Mouse (Mus musculus): ENCODE data around the gene Miga1.

Miga1 gene

DNA sequence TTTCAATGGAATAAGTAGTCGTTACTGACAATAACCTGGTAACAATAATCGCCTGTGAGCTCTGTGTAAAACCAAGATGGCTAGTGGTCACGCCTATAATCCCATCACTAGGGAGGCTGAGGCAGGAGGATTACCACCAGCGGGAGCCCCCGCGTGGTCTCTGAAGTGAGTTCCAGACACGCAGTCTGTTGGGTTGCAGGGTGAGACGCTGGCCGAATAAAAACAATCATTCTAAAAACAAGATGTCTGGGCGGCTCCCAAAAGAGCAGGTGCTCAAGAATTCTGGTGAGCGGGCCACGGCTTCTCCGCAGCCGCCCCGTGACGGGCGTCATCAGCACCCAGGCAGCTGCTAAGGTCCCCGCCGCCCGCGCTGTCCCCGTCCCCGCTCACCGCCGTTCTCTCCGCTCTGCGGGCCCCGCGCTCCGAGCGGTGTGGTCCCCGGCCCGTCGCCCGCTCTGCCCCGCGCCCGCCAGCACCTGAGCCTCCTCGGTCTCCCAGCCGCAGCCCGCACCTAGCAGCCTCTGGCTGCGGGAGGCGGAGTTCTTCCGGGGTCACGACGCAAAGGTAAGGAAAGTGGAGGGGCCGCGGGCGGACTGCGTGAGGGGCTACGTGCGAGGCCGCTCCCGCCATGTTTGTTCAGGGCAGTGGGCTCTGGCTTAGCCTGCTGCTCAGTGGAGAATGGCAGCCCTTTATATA, at the start of gene Miga1:
TSS of gene Miga1 (minus strand) at position 546 of the 696 bp plus-strand sequence.
- peak; percentile 67 for DNase-seq

GRCm38 (mm10) chr3:152384106-152384505, 43.9 kb upstream of the Miga1 start:
- no peak for DNase-seq

GRCm38 (mm10) chr3:152376063-152376462, 35.9 kb upstream of the Miga1 start:
- no peak for DNase-seq

DNA sequence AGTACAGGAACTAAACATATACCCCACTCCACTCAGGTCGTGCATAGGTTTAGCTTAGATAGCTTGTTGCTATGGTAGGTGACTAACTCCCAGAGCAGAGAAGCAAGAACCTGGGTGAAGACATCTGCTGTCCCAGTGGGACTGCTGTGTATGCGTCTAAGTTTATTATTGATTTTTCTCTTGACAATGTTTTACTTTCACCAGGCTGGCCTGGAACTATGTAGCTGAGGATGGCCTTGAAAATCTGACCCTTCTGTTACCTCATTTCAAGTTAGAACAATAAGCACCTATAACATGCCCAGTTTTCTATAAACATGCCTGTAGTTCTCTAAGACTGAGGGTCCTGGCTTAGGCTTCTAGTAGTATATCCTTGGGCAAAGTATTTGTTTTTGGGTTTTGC, 24.0 kb upstream of the Miga1 start:
- no peak for DNase-seq

- DNase-seq = no peak
Measured at GRCm38 (mm10) chr3:152359151-152359550, 18.9 kb upstream of the Miga1 start.

- DNase-seq = no peak
Measured at GRCm38 (mm10) chr3:152356751-152357150, 16.5 kb upstream of the Miga1 start.

- peak; percentile 81 for DNase-seq
Measured at GRCm38 (mm10) chr3:152355361-152355760, 15.2 kb upstream of the Miga1 start.

DNA sequence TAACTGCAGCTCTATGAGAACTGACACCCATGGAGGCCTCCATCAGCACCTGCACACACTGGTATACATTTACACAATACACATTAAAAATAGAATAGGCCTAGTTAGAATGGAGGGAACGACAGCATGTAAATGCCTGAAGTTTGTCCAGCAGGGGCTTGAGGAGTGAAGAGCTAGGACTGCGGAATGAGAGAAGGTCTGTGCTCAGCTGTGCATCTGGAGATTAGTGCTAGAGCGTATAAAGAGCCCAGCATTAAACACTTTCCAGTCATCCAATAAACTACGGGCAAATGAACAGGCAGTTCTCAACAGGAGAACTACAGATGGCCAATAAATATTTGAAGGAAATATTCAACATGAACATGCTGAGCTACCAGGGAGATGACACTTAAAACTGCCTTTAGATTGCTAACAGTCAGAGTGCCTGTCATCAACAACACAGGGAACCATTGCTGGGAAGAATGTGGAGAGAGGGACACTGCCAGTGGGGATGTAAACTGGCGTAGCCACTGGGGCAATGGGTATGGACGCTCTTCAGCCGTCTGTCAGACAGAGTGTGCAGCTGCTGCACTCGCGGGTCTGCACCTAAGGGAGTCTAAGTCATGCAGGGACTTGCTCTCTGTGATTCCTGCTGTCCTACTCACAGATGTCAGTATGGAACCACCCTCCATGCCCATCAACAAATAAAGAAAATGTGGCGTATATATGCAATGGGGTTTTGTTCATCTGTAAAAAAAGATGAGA, 13.4 kb upstream of the Miga1 start:
- no peak for DNase-seq

GRCm38 (mm10) chr3:152352289-152352688, 12.1 kb upstream of the Miga1 start:
- DNase-seq = no peak

- DNase-seq = no peak
Measured at GRCm38 (mm10) chr3:152350966-152351365, 10.8 kb upstream of the Miga1 start.

GRCm38 (mm10) chr3:152350431-152350830, 10.2 kb upstream of the Miga1 start:
- DNase-seq = no peak

DNA sequence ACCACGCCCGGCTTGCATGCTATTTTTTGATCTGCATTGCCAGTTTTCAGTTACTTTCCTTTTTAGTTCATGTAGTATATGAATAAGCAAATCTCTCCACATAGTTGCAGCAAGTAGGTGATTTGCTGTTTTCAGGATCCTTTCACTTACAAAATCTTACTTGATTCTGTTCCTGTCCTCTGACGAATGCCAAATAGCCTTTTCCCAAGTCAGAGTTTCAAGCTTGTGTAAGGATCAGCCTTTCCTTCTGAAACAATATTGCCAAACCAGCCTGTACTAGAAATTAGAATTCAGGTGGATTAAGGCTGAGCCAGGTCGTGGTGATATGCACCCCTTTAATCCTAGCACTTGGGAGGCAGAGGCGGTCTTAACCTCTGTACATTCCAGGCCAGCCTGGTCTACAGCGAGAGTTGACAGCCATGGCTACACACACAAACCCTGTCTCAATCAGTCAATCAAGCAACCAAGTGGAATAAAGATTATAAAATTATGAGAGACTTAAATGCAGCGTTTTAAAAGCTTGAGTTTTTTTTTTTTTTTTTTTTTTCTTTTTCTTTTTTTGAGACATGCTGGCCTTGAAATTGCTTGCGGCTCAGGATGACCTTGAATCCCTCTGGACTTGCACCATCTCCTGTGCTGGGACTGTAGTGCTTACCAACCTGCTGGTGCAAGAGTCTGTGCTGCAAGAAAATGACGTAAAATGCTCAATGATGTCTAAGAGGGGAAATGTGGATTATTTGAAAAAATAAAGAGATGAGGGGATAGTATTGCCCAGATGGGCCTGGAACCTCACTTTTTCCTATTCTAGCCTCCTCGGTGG, 8.0 kb upstream of the Miga1 start:
- DNase-seq = no peak

DNA sequence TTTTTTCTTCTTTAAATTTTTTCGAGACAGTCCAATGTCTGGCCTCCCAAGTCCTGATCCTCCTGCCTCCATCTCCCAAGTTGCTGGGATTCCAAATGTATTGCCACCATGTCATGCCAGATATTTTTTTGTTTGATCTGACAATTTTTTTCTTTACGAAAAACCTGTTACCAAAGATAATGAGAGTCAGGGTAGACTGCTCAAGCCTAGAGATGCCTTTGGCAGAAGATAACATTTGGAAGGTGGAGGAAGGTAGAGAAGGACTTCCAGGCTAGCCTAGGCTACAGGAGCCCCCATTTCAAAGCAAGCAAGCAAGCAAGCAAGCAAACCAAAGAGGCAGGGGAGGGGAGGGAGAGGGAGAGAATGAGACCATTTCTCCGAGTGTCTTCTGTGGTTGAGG, 7.0 kb upstream of the Miga1 start:
- DNase-seq = no peak

DNA sequence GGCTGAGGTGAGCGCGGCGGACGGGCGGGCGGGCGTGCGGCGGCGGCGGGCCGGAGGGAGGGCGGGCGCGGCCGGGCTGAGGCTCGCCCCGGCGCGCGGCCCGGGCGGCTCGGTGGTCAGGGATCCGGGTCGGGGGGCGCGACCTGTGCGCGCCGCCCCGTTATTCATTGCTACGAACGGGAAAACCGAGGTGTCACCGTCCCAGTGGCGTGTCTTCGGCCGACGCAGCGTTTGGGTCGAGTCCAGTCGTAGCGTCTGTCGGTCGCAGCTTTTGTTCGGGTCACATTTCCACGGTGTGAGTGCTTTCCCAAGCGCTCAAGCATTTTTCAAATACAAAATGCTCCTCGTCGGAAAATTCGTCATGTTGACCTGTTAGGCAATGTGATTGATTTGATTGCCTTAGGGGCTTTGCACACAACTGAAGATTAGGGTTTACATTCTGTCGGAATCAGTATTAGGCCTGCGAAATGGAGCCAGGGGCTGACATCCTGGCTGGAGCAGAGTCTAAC, 6.5 kb upstream of the Miga1 start:
- DNase-seq = peak; percentile 42

DNA sequence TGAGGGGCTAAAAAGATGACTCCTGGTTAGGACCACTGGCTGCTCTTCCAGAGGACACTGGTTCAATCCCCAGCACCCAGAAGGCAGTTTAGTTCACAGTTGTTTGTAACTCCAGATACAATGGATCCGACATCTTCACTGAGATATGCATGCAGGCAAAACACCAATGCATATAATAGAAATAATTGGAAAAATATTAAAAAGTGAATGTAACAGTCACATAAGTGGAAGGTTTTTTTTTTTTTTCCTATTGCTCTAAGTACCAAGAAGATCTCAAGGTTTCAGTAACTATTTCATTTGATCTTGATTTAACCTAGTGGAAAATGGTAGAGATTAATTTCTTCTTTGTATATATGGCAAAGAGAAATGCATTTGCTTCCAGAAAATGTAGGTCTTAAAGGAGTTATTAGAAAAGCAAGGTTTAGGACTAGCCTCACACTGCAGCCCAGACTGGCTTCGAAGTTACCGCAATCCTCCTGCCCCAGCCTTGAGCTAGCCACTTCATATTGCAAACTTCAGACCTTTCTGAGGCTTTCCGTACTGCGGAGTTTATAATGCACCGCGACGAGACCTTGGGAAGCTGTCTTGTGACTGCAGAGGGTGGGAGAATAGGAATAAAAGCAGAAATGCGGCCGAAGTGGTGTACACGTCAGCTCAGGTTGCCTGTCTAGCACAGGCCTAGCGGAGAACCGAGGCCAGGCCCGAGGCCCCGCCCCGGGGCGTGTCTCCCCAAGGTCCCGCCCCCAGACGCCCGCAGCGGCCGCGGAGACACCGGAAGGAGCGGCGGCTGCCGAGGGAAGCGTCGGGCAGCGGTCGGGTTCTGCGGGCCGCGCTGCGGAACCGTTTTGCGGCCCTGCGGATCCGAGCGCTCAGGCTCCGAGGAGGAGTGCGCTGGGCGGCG, 5.8 kb upstream of the Miga1 start, which contains the start of gene Usp33:
TSS of gene Usp33 (plus strand) at position 747 of the 901 bp plus-strand sequence.
- peak; percentile 95 for DNase-seq

GRCm38 (mm10) chr3:152342961-152343517, 2.8 kb upstream of the Miga1 start:
- peak; percentile 73 for DNase-seq

DNA sequence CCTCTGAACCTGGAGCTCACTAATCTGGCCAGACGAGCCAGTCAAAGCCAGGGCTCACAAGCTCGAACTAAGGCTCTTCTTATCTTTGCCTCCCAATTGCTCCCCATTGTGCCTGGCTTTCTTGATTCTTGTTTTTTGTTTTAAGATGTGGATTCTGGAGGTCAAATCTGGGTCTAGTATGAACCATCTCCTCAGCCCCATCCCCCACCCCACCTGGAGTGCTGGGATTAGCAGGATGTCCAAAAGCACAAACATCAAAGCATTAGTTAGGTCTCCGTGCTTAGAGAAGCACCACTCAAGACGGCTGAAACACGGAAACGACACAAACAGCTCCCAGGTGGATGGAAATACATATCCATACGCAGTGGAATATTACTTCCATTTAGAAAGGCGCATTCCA, 4.1 kb downstream of the Miga1 start:
- DNase-seq = no peak

GRCm38 (mm10) chr3:152333641-152334040, 6.6 kb downstream of the Miga1 start:
- no peak for DNase-seq

DNA sequence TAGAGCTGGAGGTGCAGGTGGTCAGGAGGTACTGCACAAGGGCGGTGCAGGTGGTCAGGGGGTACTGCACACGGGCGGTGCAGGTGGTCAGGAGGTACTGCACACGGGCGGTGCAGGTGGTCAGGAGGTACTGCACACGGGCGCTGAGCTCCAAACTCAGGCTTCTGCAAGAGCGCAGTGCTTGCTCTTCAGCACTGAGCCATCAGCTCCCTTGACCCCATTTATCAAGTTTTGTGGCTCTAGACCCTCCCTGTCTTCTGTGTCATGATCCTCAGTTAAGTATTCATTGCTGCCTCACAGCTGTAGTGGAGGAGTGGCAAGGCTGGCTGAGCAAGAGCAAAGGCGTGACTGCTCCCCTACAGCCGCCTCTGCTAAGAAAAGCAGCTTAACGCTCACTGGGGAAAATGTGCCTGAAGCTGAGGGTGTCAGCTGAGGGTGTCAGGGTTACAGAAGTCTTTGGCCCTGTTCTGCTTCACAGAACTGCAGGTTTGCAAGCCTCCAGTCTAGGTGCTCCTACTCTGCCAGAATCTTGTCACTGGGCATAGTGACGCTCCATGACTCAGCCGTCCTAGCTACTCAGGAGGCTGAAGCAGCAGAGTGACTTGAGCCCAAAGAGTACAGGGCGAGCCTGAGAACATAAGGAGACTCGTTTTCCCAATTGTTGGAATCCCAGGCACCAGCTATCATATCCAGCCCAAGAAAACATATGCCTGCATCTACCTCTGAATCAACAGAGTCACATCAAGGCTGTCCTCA, 7.5 kb downstream of the Miga1 start:
- no peak for DNase-seq

DNA sequence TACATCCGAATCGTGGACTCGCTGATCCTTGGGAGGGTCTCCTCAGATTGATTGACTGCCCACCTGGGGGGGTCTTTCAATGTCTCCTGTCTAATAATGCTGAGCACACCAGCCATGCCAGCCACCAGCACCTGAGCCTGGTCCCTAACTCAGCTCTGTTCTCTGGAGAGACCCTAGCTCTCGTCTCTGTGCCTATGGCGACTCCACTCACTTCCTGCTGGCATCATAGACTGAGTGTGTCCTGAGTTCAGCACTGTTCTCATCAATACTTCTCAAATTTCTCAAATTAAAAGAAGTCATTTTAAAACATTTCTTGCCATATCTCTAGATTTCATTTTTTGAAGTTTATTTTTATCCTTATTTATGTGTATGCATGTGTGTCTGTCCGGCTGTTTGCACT, 8.1 kb downstream of the Miga1 start:
- DNase-seq = no peak
